Mouse (Mus musculus) lung, adult 2 months (tissue): ENCODE data around the gene Etv3.

Experiments used
- CTCF ChIP-seq: fragments of 200-500 bp; IDR thresholded peaks from 2 replicates; pipeline ENCODE4 v1.5.1; 2011; ENCODE audit warnings: mild to moderate bottlenecking, low read length, control low read depth; ENCODE audit not compliant: insufficient read depth
- POLR2A ChIP-seq: fragments of 200-500 bp; IDR thresholded peaks from 2 replicates; pipeline ENCODE4 v1.6.1; 2011; ENCODE audit warnings: low read depth, mild to moderate bottlenecking, control low read depth, low read length, borderline replicate concordance; ENCODE audit errors: extremely low read depth

- TF ChIP-seq POLR2A (no peak), CTCF (no peak)
Measured at GRCm38 (mm10) chr3:87567497-87567896, 42.3 kb downstream of the Etv3 start.
